ENCODE assay signal across 9 mouse cellular contexts in genomic region chr2:27097241-27097656, GRCm38 (mm10). TPM values are rescaled to one million over a fixed set of nuclear protein-coding genes. Genes with fewer than 3 reads are reported as not detected.
A peak's percentile ranks its signal among the peaks of the same experiment; 100 is the strongest.
DNase-seq lines count a peak whose midpoint lies in the region; ATAC-seq and TF ChIP-seq lines count a peak whose summit lies in the region.
"Had no signal": no experiment of that assay in that cellular context is flagged by ENCODE, and none has a peak within 500 bp of the region (broad histone marks: within the 10 kb centered on the region; RNA-seq: fewer than 3 reads in every experiment).

No protein-coding gene starts in this region.

- TF ChIP-seq CTCF in lung, embryonic 14.5 days (IDR thresholded peaks at IDR 0.05; ENCODE audit: low read depth) = no peak
- TF ChIP-seq CTCF in cortical plate, adult 2 months (IDR thresholded peaks at IDR 0.05; ENCODE audit: extremely low read depth, insufficient read depth, low read length) = no peak

- no peaks in the 10 kb centered on the region for H3K9me3 ChIP-seq in lung, embryonic 14.5 days (ENCODE audit: low read depth, low read length)
- no peaks in the 10 kb centered on the region for H3K9me3 ChIP-seq in hindbrain, embryonic 13.5 days
- H3K9me3 ChIP-seq in neural tube, embryonic 14.5 days (ENCODE audit: control insufficient read depth, low read length) = no peaks in the 10 kb centered on the region

- peak overlapping the region; percentile 71; the same call in 1 of the 2 replicates for H3K27ac ChIP-seq in lung, embryonic 14.5 days (ENCODE audit: low read depth)
- H3K27ac ChIP-seq in cortical plate, adult 2 months (ENCODE audit: insufficient read depth, low read length) = peak overlapping the region; percentile 79
- H3K27ac ChIP-seq in hindbrain, embryonic 13.5 days = peak overlapping the region; percentile 69
- H3K27ac ChIP-seq in neural tube, embryonic 14.5 days (ENCODE audit: low read depth, low read length) = peak overlapping the region; percentile 16; the same call in 1 of the 2 replicates

- peaks cover 30% of the 10 kb centered on the region for H3K4me1 ChIP-seq in lung, embryonic 14.5 days (ENCODE audit: insufficient read depth)
- peaks cover 13% of the 10 kb centered on the region for H3K4me1 ChIP-seq in cortical plate, adult 2 months (ENCODE audit: control insufficient read depth, insufficient read depth, low read length)
- H3K4me1 ChIP-seq in hindbrain, embryonic 13.5 days (replicated peaks) = peaks cover 27% of the 10 kb centered on the region
- peaks cover 11% of the 10 kb centered on the region for H3K4me1 ChIP-seq in neural tube, embryonic 14.5 days (ENCODE audit: control insufficient read depth, insufficient read depth, low read length)

- no peak overlapping the region for H3K4me3 ChIP-seq in lung, embryonic 14.5 days (ENCODE audit: low read depth, low read length)
- H3K4me3 ChIP-seq in cortical plate, adult 2 months (ENCODE audit: insufficient read depth, low read length) = no peak overlapping the region
- no peak overlapping the region for H3K4me3 ChIP-seq in hindbrain, embryonic 13.5 days
- H3K4me3 ChIP-seq in neural tube, embryonic 14.5 days (ENCODE audit: low read depth, low read length) = no peak overlapping the region

- peak; percentile 39; the same call in 1 of the 2 replicates for ATAC-seq in lung, embryonic 14.5 days (ENCODE audit: insufficient read depth)
- ATAC-seq in hindbrain, embryonic 13.5 days (ENCODE audit: low FRiP score) = peak; percentile 49
- ATAC-seq in neural tube, embryonic 14.5 days (ENCODE audit: low read depth) = peak; percentile 76

- WGBS in lung, embryonic 14.5 days = 35% methylated on average over 6 of the region's 6 CpGs
- WGBS in hindbrain, embryonic 13.5 days = 41% methylated on average over 6 of the region's 6 CpGs
- WGBS in neural tube, embryonic 14.5 days = 31% methylated on average over 6 of the region's 6 CpGs

- no peak for TF ChIP-seq POLR2A in cortical plate, adult 2 months (IDR thresholded peaks at IDR 0.05; ENCODE audit: extremely low read depth, insufficient read depth, low read length)

- DNase-seq in lung, embryonic 14.5 days = peak; percentile 37
- DNase-seq in lung, postnatal 25 days (ENCODE audit: low spot score) = no peak
- DNase-seq in layer of hippocampus, postnatal 36 days = no peak
- no peak for DNase-seq in urinary bladder, postnatal 4 days (ENCODE audit: low spot score in 2 of 2)
- no peak for DNase-seq in yolk sac, embryonic 10.5 days (ENCODE audit: low spot score)

- H3K27me3 ChIP-seq in lung, embryonic 14.5 days (ENCODE audit: insufficient read depth, low read length) = no peaks in the 10 kb centered on the region
- H3K27me3 ChIP-seq in hindbrain, embryonic 13.5 days = 0 out of 2 replicates have a peak, but pooled peaks cover 11% of the 10 kb centered on the region
- H3K27me3 ChIP-seq in neural tube, embryonic 14.5 days (ENCODE audit: control insufficient read depth, insufficient read depth, low read length) = no peaks in the 10 kb centered on the region

- no peak overlapping the region for H3K9ac ChIP-seq in lung, embryonic 14.5 days
- no peak overlapping the region for H3K9ac ChIP-seq in hindbrain, embryonic 13.5 days
- no peak overlapping the region for H3K9ac ChIP-seq in neural tube, embryonic 14.5 days (replicated peaks; ENCODE audit: low read depth, low read length)

- H3K4me2 ChIP-seq in lung, embryonic 14.5 days = no peak overlapping the region
- no peak overlapping the region for H3K4me2 ChIP-seq in hindbrain, embryonic 13.5 days
- H3K4me2 ChIP-seq in neural tube, embryonic 14.5 days (ENCODE audit: low read depth, low read length) = no peak overlapping the region

- no peaks in the 10 kb centered on the region for H3K36me3 ChIP-seq in lung, embryonic 14.5 days (ENCODE audit: insufficient read depth)
- no peaks in the 10 kb centered on the region for H3K36me3 ChIP-seq in hindbrain, embryonic 13.5 days
- no peaks in the 10 kb centered on the region for H3K36me3 ChIP-seq in neural tube, embryonic 14.5 days (ENCODE audit: control insufficient read depth, insufficient read depth, low read length)

RNA-seq across cellular contexts. Expression of gene Adamtsl2, which starts 18.1 kb away (rescaled TPM):
- 19.2 and 21.0 TPM in 2 replicates for polyA plus RNA-seq in lung, embryonic 14.5 days (2014; fragmentation: Nextera tagmentation; extraction: Ambion mirVana)
- polyA plus RNA-seq in cortical plate, adult 2 months (2012; rRNA removed) = 32.0 and 36.7 TPM in 2 replicates
- polyA plus RNA-seq in hindbrain, embryonic 13.5 days (2015; fragmentation: Nextera tagmentation; extraction: Ambion mirVana) = 7.6 and 8.9 TPM in 2 replicates
- 5.9 and 9.0 TPM in 2 replicates for polyA plus RNA-seq in neural tube, embryonic 14.5 days (2014; fragmentation: Nextera tagmentation; extraction: Ambion mirVana)
- 10 to 100 TPM; 10.5 to 12.3 TPM for total RNA-seq in layer of hippocampus, postnatal 36 days (2021)
- total RNA-seq: neutrophil, adult 5-6 weeks had no signal

RNA-seq across cellular contexts. Expression of gene Mymk, which starts 25.3 kb away (rescaled TPM):
- polyA plus RNA-seq in lung, embryonic 14.5 days (2014; fragmentation: Nextera tagmentation; extraction: Ambion mirVana) = 0.17 and 0.18 TPM in 2 replicates
- 0.51 and 0.69 TPM in 2 replicates for polyA plus RNA-seq in cortical plate, adult 2 months (2012; rRNA removed)
- 0.56 and 1.1 TPM in 2 replicates for polyA plus RNA-seq in hindbrain, embryonic 13.5 days (2015; fragmentation: Nextera tagmentation; extraction: Ambion mirVana)
- 0.17 and 0.22 TPM in 2 replicates for polyA plus RNA-seq in neural tube, embryonic 14.5 days (2014; fragmentation: Nextera tagmentation; extraction: Ambion mirVana)
- total RNA-seq in layer of hippocampus, postnatal 36 days (2021) = under 1 TPM; 0.46 to 0.77 TPM
- total RNA-seq: neutrophil, adult 5-6 weeks had no signal

RNA-seq across cellular contexts. Expression of gene Fam163b, which starts 45.0 kb away (rescaled TPM):
- 0.61 and 0.70 TPM in 2 replicates for polyA plus RNA-seq in lung, embryonic 14.5 days (2014; fragmentation: Nextera tagmentation; extraction: Ambion mirVana)
- polyA plus RNA-seq in cortical plate, adult 2 months (2012; rRNA removed) = 129 and 142 TPM in 2 replicates
- polyA plus RNA-seq in hindbrain, embryonic 13.5 days (2015; fragmentation: Nextera tagmentation; extraction: Ambion mirVana) = 2.5 and 2.9 TPM in 2 replicates
- 8.7 and 11.0 TPM in 2 replicates for polyA plus RNA-seq in neural tube, embryonic 14.5 days (2014; fragmentation: Nextera tagmentation; extraction: Ambion mirVana)
- 100 to 1,000 TPM; 107 to 130 TPM for total RNA-seq in layer of hippocampus, postnatal 36 days (2021)
- total RNA-seq: neutrophil, adult 5-6 weeks had no signal

Comparison
In these comparisons a context has a peak if more than half of its experiments do, and no peak if none do; other contexts are left out.
1. H3K27ac ChIP-seq: peak in every context shown above with its lines; median percentile 79 in cortical plate, adult 2 months; 71 in lung, embryonic 14.5 days; 69 in hindbrain, embryonic 13.5 days; 16 in neural tube, embryonic 14.5 days.
2. RNA of gene Fam163b, which starts 45.0 kb away (polyA plus RNA-seq): 129 to 142 TPM in cortical plate, adult 2 months; 8.7 to 11.0 TPM in neural tube, embryonic 14.5 days, 2.5 to 2.9 TPM in hindbrain, embryonic 13.5 days and 0.61 to 0.70 TPM in lung, embryonic 14.5 days; every median in the first group is over 10 times any median in the second.
3. Peak in every context shown above with its lines, with median percentiles within 50 percentile points of each other: ATAC-seq.